Mouse (Mus musculus) heart, postnatal 14 days (tissue): ENCODE measurements around the gene Nom1. TPM values are rescaled to one million over a fixed set of nuclear protein-coding genes. Genes with fewer than 3 reads are reported as not detected.

ENCODE experiments used
- DNase-seq, 2 experiments: peaks; one replicate each; pipeline ENCODE4 v3.0.0; 2021 to 2022
- intact Hi-C: fragments of 180-260 bp; cut with DNase I; formaldehyde crosslinking; loops from one replicate; pipeline ENCODE4 v1.15.1; 2025
- total RNA-seq, 2 experiments: library from RNA; stranded (reverse); gene quantifications; 2 replicates each; pipeline ENCODE4 v1.2.3; 2021

The Nom1 gene
- total RNA-seq, 2 experiments from 2014 or later: 13.7 to 14.1 TPM

- intact Hi-C loops: no loop called here
- no peak for DNase-seq
These were observed 35.0 kb downstream of the Nom1 start for GRCm38 (mm10) chr5:29469501-29469900.

GRCm38 (mm10) chr5:29470271-29470670, 35.8 kb downstream of the Nom1 start:
- no peak for DNase-seq
- intact Hi-C loops: no loop called here

- DNase-seq: no peak
- intact Hi-C loops: no loop called here
These were observed 36.5 kb downstream of the Nom1 start for GRCm38 (mm10) chr5:29470851-29471394.

GRCm38 (mm10) chr5:29471396-29471795, 36.9 kb downstream of the Nom1 start:
- no peak for DNase-seq
- intact Hi-C loops: no loop called here

GRCm38 (mm10) chr5:29471855-29472665, 37.6 kb downstream of the Nom1 start:
- intact Hi-C loops: no loop called here
- no peak for DNase-seq

GRCm38 (mm10) chr5:29473551-29474245, 39.2 kb downstream of the Nom1 start:
- DNase-seq: no peak
- intact Hi-C loops: no loop called here

GRCm38 (mm10) chr5:29474246-29474960, 39.9 kb downstream of the Nom1 start:
- intact Hi-C loops: no loop called here
- no peak for DNase-seq

- DNase-seq: no peak
- intact Hi-C loops: loop anchor here (5.0 kb wide), 1 partner anchor 88 kb away; no protein-coding TSS in a partner anchor
These were observed 40.6 kb downstream of the Nom1 start for GRCm38 (mm10) chr5:29475041-29475440.

GRCm38 (mm10) chr5:29475556-29475955, 41.1 kb downstream of the Nom1 start:
- intact Hi-C loops: loop anchor here (5.0 kb wide), 1 partner anchor 88 kb away; no protein-coding TSS in a partner anchor
- no peak for DNase-seq

- intact Hi-C loops: loop anchor here (5.0 kb wide), 1 partner anchor 89 kb away; no protein-coding TSS in a partner anchor
- no peak for DNase-seq
These were observed 41.6 kb downstream of the Nom1 start for GRCm38 (mm10) chr5:29476021-29476420.

- DNase-seq: no peak
- intact Hi-C loops: loop anchor here (5.0 kb wide), 1 partner anchor 90 kb away; no protein-coding TSS in a partner anchor
These were observed 43.2 kb downstream of the Nom1 start for GRCm38 (mm10) chr5:29477474-29478207.

- intact Hi-C loops: loop anchor here (5.0 kb wide), 1 partner anchor 91 kb away; no protein-coding TSS in a partner anchor
- no peak for DNase-seq
These were observed 44.0 kb downstream of the Nom1 start, which contains the start of gene Mnx1 for GRCm38 (mm10) chr5:29478208-29479197. TSS of gene Mnx1 (minus strand) at chr5:29478470.

- DNase-seq: peak; percentile 21 to 58
- intact Hi-C loops: loop anchor here (5.0 kb wide), 1 partner anchor 92 kb away; no protein-coding TSS in a partner anchor
These were observed 44.7 kb downstream of the Nom1 start for GRCm38 (mm10) chr5:29479198-29479593.

- intact Hi-C loops: no loop called here
- DNase-seq: no peak
These were observed 49.3 kb downstream of the Nom1 start for GRCm38 (mm10) chr5:29483801-29484200.

GRCm38 (mm10) chr5:29484965-29485940, 50.8 kb downstream of the Nom1 start:
- DNase-seq: no peak
- intact Hi-C loops: no loop called here

GRCm38 (mm10) chr5:29485941-29486320, 51.5 kb downstream of the Nom1 start:
- intact Hi-C loops: no loop called here
- no peak for DNase-seq

GRCm38 (mm10) chr5:29487321-29487720, 52.9 kb downstream of the Nom1 start:
- DNase-seq: no peak
- intact Hi-C loops: no loop called here
